Mouse (Mus musculus) C2C12 (cell line): Measurements from ENCODE around the gene Gale.

Experiments used
- CTCF ChIP-seq: IDR thresholded peaks from one replicate; pipeline ENCODE4 v1.5.1; 2011; ENCODE audit not compliant: control insufficient read depth, insufficient read depth, insufficient read length
- MAX ChIP-seq: IDR thresholded peaks from one replicate; pipeline ENCODE4 v1.6.1; 2011; ENCODE audit warnings: mild to moderate bottlenecking, control low read depth
- USF1 ChIP-seq: IDR thresholded peaks from one replicate; pipeline ENCODE4 v1.6.1; 2011; ENCODE audit warnings: low read depth, mild to moderate bottlenecking, control low read depth, moderate library complexity

DNA sequence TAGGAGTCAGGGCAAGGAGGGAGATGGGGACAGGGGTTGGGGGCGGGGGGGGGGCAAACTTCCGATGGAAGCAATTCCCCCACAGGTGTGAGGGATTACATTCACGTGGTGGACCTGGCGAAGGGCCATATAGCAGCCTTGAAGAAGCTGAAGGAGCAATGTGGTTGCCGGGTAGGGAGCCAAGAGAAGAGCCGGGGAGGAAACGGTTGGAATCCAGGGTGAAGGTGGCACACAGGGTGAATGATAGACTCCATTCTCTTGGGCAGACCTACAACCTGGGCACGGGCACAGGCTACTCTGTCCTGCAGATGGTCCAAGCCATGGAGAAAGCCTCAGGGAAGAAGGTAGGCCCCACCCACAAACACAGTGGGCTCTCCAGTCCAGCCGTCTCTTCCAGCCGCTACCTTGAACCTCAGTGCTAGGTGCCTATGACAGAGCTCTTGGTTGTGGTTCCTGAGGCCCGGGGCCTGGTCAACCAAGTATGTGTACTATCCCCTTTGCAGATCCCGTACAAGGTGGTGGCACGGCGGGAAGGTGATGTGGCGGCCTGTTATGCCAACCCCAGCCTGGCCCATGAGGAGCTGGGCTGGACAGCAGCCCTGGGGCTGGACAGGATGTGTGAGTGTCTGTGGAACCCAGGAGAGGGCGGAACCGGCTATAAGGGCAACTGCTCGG, 3.7 kb downstream of the Gale start:
- TF ChIP-seq CTCF (no peak), MAX (no peak), USF1 (no peak)
